Mouse (Mus musculus) forebrain, embryonic 15.5 days (tissue): ENCODE results near the gene Spsb2. TPM values are rescaled to one million over a fixed set of nuclear protein-coding genes. Genes with fewer than 3 reads are reported as not detected.
A peak's percentile ranks its signal among the peaks of the same experiment; 100 is the strongest.
"Not testable (repeated sequence)": the region's sequence is repeated elsewhere in the genome, so short reads cannot be mapped to it uniquely, and the experiment has no call there.

ENCODE experiments used
- ATAC-seq: fragments of 200-750 bp; cut with Nextera tagmentation; replicated peaks from 2 replicates; pipeline ENCODE4 v1.8.0; 2017; ENCODE audit warnings: mild to moderate bottlenecking, moderate TSS enrichment, moderate library complexity
- H3K27ac ChIP-seq: fragments of 300-500 bp; sonication (generic); replicated peaks from 2 replicates; pipeline ENCODE4 v1.5.1; 2015; ENCODE audit warnings: mild to moderate bottlenecking, inconsistent platforms
- H3K27me3 ChIP-seq: fragments of 300-500 bp; sonication (generic); 2 replicates; pipeline ENCODE4 v1.6.1; 2015; ENCODE audit warnings: inconsistent platforms
- H3K36me3 ChIP-seq: fragments of 300-500 bp; sonication (generic); 2 replicates; pipeline ENCODE4 v1.6.1; 2015; ENCODE audit warnings: mild to moderate bottlenecking, inconsistent platforms
- H3K4me1 ChIP-seq: fragments of 300-500 bp; sonication (generic); 2 replicates; pipeline ENCODE4 v1.6.1; 2015; ENCODE audit warnings: inconsistent platforms
- H3K4me2 ChIP-seq: fragments of 300-500 bp; sonication (generic); replicated peaks from 2 replicates; pipeline ENCODE4 v1.6.1; 2015; ENCODE audit warnings: mild to moderate bottlenecking, inconsistent platforms
- H3K4me3 ChIP-seq: fragments of 300-500 bp; sonication (generic); 2 replicates; pipeline ENCODE4 v1.5.1; 2015; ENCODE audit warnings: mild to moderate bottlenecking, inconsistent platforms
- H3K9ac ChIP-seq: fragments of 300-500 bp; sonication (generic); replicated peaks from 2 replicates; pipeline ENCODE4 v1.6.1; 2015; ENCODE audit warnings: mild to moderate bottlenecking, inconsistent platforms
- H3K9me3 ChIP-seq: fragments of 300-500 bp; sonication (generic); 2 replicates; pipeline ENCODE4 v1.6.1; 2016; ENCODE audit warnings: inconsistent platforms
- WGBS: fragments of 180-500 bp; shearing (Covaris S2); methylation state at CpG from one replicate; pipeline ENCODE4 v1.1.7; 2015; ENCODE audit warnings: mixed read lengths; 5-methylcytosine and 5-hydroxymethylcytosine counted together
- polyA plus RNA-seq: library from polyadenylated mRNA; unstranded; fragments of >200 nt; fragmentation: Nextera tagmentation; extraction: Ambion mirVana; gene quantifications from 2 replicates; pipeline ENCODE4 v1.2.1, GENCODE M21; 2015

The Spsb2 gene
- polyA plus RNA-seq, 1 experiment from 2014 or later, result 5.0 TPM

DNA sequence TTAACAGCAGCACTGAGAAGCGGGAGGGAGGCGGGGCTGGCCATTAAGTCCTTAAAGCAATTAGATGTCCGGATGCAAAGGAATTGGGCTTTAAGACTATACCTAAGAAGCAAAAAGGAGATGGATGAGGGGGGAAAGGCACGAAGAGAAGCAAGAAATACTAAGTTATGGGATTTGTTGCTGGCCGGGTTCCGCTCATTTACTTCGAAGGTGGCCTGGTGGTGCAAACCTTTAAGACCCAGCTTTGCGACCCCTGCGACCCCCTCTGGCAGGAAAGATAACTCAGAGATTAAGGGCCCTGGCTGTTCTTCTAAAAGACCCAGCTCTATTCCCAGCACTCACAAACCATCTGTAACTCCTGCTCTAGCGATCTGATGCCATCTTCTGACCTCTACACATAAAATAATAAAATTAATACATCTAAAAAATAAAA lies 28.5 kb upstream of the Spsb2 start:
- WGBS, result 4% methylated on average over 10 of the region's 10 CpGs
- Histone ChIP-seq H3K9ac (peak overlapping the region; percentile 18; the same call in 1 of the 2 replicates), H3K27ac (no peak overlapping the region), H3K4me1 (peaks cover 15% of the 10 kb centered on the region), H3K36me3 (no peaks in the 10 kb centered on the region), H3K4me2 (peak overlapping the region; percentile 54), H3K9me3 (no peaks in the 10 kb centered on the region), H3K4me3 (peak overlapping the region; percentile 35), H3K27me3 (no peaks in the 10 kb centered on the region)
- ATAC-seq, result peak; percentile 20; the same call in 1 of the 2 replicates

DNA sequence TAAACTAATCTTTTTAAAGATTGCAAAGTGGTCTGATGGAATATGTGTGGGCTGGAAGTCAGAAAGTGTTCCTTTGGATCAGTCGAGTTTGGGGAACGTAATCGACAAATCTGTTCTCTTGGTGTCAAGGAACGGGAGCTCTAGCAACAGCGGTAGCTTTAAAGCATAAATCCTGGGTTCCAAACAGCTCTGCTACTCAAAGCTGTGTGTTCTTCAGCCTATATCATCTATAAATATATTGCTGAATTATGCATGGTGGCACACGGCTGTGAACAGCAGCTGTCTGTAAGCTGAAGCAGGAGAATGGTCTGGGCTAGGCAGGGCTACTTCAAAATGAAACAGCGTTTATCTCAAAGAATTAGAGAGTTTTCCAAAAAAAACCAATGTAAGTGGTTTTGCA lies 27.5 kb upstream of the Spsb2 start:
- no peak overlapping the region for H3K27ac ChIP-seq
- no peak overlapping the region for H3K4me2 ChIP-seq
- H3K9ac ChIP-seq, result no peak overlapping the region
- H3K27me3 ChIP-seq, result no peaks in the 10 kb centered on the region
- no peak for ATAC-seq
- no peaks in the 10 kb centered on the region for H3K9me3 ChIP-seq
- peaks cover 15% of the 10 kb centered on the region for H3K4me1 ChIP-seq
- WGBS, result 85% methylated on average over 7 of the region's 7 CpGs
- H3K36me3 ChIP-seq, result no peaks in the 10 kb centered on the region
- H3K4me3 ChIP-seq, result no peak overlapping the region

DNA sequence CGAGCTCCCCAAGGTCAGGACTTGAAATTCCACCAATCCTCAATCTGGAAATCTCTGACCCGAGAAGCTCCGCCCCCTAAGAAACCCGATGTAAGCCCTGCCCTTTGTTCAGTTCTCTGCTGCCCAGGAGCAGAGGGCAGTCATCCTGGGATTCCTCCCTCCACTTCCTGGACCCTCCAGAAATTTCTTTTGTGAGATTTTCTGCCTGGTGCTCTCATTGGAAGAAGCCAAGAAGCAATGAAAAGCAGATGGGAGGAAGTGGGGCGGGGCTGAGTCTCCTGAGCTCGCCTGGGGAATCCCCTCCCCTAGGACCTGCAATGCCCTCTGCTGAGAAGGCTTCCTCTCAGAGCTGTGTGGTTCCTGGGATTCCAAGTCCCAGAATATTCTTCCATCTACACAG lies 26.0 kb upstream of the Spsb2 start:
- ATAC-seq, result no peak
- Histone ChIP-seq H3K4me3 (no peak overlapping the region), H3K36me3 (no peaks in the 10 kb centered on the region), H3K4me1 (peaks cover 15% of the 10 kb centered on the region), H3K9me3 (no peaks in the 10 kb centered on the region), H3K4me2 (peak overlapping the region; percentile 18), H3K9ac (no peak overlapping the region), H3K27ac (no peak overlapping the region), H3K27me3 (no peaks in the 10 kb centered on the region)
- 21% methylated on average over 6 of the region's 6 CpGs for WGBS

DNA sequence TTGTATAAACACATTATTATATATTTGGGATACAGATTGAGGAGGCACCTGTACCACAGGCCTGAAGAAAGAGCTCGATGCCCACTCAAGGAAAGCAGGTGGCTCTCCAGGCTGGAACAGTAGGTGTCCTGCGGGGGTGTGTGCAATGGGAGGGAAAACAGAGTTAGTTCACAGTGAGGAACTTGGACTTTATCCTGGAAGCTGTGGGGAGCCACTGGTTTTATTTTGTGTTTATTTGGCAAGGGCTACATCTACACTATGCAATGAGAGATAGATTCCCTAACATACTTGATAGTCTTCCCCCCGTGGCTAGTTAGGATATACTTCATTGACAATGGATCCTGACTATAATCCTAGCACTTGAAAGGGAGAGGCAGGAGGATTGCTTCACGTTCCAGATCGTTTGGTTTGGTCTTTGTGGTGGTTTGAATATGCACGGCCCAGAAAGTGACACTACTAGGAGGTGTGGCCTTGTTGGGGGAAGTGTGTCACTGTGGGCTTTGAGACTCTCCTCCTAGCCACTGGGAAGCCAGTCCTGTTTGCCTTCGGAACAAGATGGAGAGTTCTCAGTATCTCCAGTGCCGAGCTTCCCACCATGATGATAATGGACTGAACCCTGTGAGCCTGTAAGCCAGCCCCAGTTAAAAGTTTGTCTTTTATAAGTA lies 21.6 kb upstream of the Spsb2 start:
- no peaks in the 10 kb centered on the region for H3K36me3 ChIP-seq
- no peak overlapping the region for H3K4me3 ChIP-seq
- no peak overlapping the region for H3K4me2 ChIP-seq
- WGBS, result 53% methylated on average over 8 of the region's 8 CpGs
- no peaks in the 10 kb centered on the region for H3K9me3 ChIP-seq
- no peak for ATAC-seq
- no peaks in the 10 kb centered on the region for H3K27me3 ChIP-seq
- H3K9ac ChIP-seq, result no peak overlapping the region
- peaks cover 3% of the 10 kb centered on the region; the same call in 1 of the 2 replicates for H3K4me1 ChIP-seq
- no peak overlapping the region for H3K27ac ChIP-seq

- no peak for ATAC-seq
- no peak overlapping the region for H3K4me3 ChIP-seq
- no peaks in the 10 kb centered on the region for H3K36me3 ChIP-seq
- no peak overlapping the region for H3K9ac ChIP-seq
- H3K27ac ChIP-seq, result no peak overlapping the region
- H3K4me1 ChIP-seq, result no peaks in the 10 kb centered on the region
- WGBS, result 83% methylated on average over 10 of the region's 10 CpGs
- no peaks in the 10 kb centered on the region for H3K27me3 ChIP-seq
- no peaks in the 10 kb centered on the region for H3K9me3 ChIP-seq
- H3K4me2 ChIP-seq, result no peak overlapping the region
Measured at GRCm38 (mm10) chr6:124787722-124788121, 20.7 kb upstream of the Spsb2 start.

GRCm38 (mm10) chr6:124789519-124789918 lies 18.9 kb upstream of the Spsb2 start:
- no peaks in the 10 kb centered on the region for H3K27me3 ChIP-seq
- no peak for ATAC-seq
- no peaks in the 10 kb centered on the region for H3K36me3 ChIP-seq
- H3K4me2 ChIP-seq, result no peak overlapping the region
- no peaks in the 10 kb centered on the region for H3K4me1 ChIP-seq
- no peaks in the 10 kb centered on the region for H3K9me3 ChIP-seq
- H3K9ac ChIP-seq, result no peak overlapping the region
- WGBS, result 82% methylated on average over 4 of the region's 4 CpGs
- no peak overlapping the region for H3K4me3 ChIP-seq
- no peak overlapping the region for H3K27ac ChIP-seq

DNA sequence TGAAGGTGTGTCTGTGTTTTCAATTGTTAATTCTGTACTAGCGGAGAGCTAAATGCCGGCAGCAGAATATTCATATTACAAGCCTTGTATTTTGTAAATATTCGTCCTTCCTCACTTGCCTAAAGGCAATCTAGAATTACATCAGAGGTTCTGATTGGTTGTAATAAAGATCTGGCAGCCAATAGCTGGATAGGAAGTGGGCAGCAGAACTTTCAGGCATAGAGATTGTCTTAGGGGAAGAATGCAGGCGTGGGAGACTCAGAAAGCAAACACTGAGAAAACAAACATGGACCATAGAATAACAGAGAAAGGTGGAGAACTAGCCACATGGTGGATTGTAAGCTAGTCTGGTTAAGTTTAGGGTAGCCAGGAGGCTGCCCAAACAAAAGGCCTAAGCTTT lies 18.3 kb upstream of the Spsb2 start:
- H3K9me3 ChIP-seq, result no peaks in the 10 kb centered on the region
- no peak for ATAC-seq
- H3K4me3 ChIP-seq, result no peak overlapping the region
- no peaks in the 10 kb centered on the region for H3K27me3 ChIP-seq
- WGBS, result 79% methylated on average over 4 of the region's 4 CpGs
- no peak overlapping the region for H3K27ac ChIP-seq
- no peak overlapping the region for H3K4me2 ChIP-seq
- H3K9ac ChIP-seq, result no peak overlapping the region
- no peaks in the 10 kb centered on the region for H3K36me3 ChIP-seq
- H3K4me1 ChIP-seq, result no peaks in the 10 kb centered on the region

- Histone ChIP-seq H3K4me1 (no peaks in the 10 kb centered on the region), H3K4me3 (no peak overlapping the region), H3K4me2 (no peak overlapping the region), H3K27ac (no peak overlapping the region), H3K9me3 (no peaks in the 10 kb centered on the region), H3K36me3 (no peaks in the 10 kb centered on the region), H3K27me3 (no peaks in the 10 kb centered on the region), H3K9ac (no peak overlapping the region)
- WGBS, result 88% methylated on average over 3 of the region's 3 CpGs
- ATAC-seq, result no peak
Measured at GRCm38 (mm10) chr6:124791911-124792310, 16.6 kb upstream of the Spsb2 start.

GRCm38 (mm10) chr6:124795781-124796180 lies 12.7 kb upstream of the Spsb2 start:
- Histone ChIP-seq H3K9ac (no peak overlapping the region), H3K27ac (no peak overlapping the region), H3K27me3 (no peaks in the 10 kb centered on the region), H3K36me3 (no peaks in the 10 kb centered on the region), H3K4me3 (no peak overlapping the region), H3K4me1 (no peaks in the 10 kb centered on the region), H3K4me2 (no peak overlapping the region), H3K9me3 (no peaks in the 10 kb centered on the region)
- 45% methylated on average over 4 of the region's 4 CpGs for WGBS
- no peak for ATAC-seq

DNA sequence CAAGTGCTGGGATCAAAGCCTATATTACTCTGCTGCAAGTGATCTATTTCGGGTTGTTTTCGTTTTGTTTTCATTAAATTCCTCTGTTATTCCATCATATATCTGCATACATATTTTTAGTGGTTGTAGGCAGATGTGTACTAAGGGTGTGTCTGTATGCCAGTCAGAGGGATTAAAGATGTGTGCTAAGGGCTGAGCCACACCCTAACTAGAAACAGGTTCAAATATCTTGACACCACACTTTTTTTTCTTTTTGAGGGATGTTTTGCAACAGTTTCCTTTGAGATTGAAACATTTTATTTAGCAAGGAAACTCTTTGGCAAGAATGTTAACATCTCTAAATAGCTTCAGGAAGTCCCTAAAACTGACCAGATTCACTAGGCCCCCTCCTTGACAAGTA lies 12.3 kb upstream of the Spsb2 start:
- no peaks in the 10 kb centered on the region for H3K36me3 ChIP-seq
- no peak for ATAC-seq
- no peaks in the 10 kb centered on the region for H3K4me1 ChIP-seq
- no peak overlapping the region for H3K4me3 ChIP-seq
- no peaks in the 10 kb centered on the region for H3K27me3 ChIP-seq
- H3K9ac ChIP-seq, result no peak overlapping the region
- no peak overlapping the region for H3K4me2 ChIP-seq
- no peaks in the 10 kb centered on the region for H3K9me3 ChIP-seq
- 80% methylated on average over 2 of the region's 2 CpGs for WGBS
- H3K27ac ChIP-seq, result no peak overlapping the region

DNA sequence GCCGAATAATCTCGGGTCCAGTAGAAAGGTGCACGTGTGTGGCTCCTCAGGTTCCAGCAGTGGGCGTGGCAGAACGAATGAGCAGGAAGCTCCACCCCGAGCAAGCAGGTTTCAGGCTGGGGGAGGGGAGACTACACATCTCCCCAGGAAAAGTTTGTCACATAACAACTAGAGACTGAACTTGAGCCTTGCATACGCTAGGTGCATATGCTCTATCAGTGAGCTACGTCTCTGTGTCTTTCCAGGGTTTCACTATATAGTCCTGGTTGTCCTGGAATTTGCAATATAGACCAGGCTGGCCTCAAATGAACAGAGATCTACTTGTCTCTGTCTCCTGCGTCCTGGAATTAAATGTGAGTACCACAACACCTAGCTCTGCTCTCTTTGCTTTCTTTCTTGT lies 6.1 kb upstream of the Spsb2 start:
- not testable (repeated sequence) for H3K4me3 ChIP-seq, H3K9me3 ChIP-seq, H3K27ac ChIP-seq, H3K9ac ChIP-seq, ATAC-seq, H3K36me3 ChIP-seq, H3K27me3 ChIP-seq, H3K4me2 ChIP-seq
- 14% methylated on average over 5 of the region's 9 CpGs for WGBS
- H3K4me1 ChIP-seq, result peaks cover 15% of the 10 kb centered on the region

DNA sequence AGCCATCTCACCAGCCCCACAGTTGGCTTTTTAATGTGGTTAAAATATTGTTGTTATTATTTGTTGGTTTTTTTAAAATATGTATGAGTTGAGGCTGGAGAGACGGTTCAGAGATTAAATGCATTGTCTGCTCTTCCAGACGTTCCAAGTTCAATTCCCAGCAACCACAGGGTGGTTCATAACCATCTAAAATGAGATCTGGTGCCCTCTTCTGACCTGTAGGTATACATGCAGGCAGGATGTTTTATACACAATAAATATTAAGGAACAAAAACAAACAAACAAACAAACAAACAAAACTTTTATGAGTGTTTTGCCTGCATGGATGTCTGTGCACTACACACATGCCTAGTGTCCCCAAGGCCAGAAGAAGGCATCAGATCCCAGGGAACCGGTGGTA lies 5.4 kb upstream of the Spsb2 start:
- Histone ChIP-seq H3K9ac (no peak overlapping the region), H3K4me2 (no peak overlapping the region), H3K9me3 (no peaks in the 10 kb centered on the region), H3K27ac (no peak overlapping the region), H3K4me1 (peaks cover 17% of the 10 kb centered on the region), H3K36me3 (no peaks in the 10 kb centered on the region), H3K4me3 (no peak overlapping the region), H3K27me3 (no peaks in the 10 kb centered on the region)
- no peak for ATAC-seq
- 81% methylated on average over 3 of the region's 3 CpGs for WGBS

DNA sequence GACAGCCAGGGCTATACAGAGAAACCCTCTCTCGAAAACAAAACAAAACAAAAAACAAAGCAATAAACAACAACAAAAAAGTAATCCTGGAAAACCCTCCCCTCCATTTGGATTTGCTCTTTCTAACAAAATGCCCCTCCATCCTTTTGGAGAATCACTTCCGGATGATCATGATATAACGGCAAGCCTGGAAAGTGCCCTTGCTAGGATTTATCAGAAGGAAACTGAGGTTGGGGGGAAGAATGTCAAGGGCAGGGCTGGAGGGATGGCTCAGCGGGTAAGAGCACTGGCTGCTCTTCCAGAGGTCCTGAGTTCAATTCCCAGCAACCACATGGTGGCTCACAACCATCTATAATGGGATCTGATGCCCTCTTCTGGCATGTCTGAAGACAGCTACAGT lies 4.8 kb upstream of the Spsb2 start:
- peaks cover 23% of the 10 kb centered on the region for H3K4me1 ChIP-seq
- H3K27me3 ChIP-seq, H3K9me3 ChIP-seq, H3K27ac ChIP-seq, H3K9ac ChIP-seq, H3K36me3 ChIP-seq, ATAC-seq, H3K4me3 ChIP-seq, H3K4me2 ChIP-seq: not testable (repeated sequence)
- whole genome bisulfite sequencing, result 93% methylated on average over 4 of the region's 4 CpGs
